Mouse (Mus musculus): ENCODE measurements at regions not wholly inside any gene's neighbourhood (a gene's known extent, or its start where the extent isn't known, plus 50 kb on each side); places are given as distances from the start of the nearest gene placed in this dataset.

DNA sequence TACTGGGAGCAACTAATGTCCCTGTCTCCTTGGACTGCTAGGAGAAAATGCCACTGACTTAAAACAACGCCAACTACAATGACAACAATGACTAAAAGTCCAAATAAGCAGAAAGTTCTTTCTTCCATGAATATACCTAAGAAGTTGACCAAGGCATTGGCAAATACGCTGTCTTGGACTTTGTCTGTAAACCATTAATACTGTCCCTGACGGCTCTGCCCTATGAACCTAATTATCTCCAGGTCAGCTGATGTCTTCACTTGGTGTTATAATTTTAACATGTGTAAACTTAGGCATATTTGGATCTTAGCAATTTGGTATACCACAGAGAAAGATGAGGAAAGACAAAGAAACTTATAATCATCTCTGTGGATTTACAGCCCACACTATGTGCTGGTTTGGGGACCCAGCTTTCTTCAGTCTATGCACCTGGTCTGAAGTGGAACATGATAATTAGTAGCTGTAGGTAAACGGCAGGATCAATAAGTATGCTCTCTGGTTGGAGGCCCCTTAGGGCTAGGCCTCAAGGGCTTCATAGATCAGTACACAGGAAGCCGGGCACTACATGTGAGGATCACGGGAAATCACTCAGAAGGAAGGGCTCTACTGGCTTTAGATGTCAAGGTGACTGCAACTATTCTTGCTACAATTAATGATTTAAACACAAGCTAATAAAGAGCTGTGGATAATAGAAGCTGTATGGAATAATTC lies 380.3 kb upstream of the Adgrl2 start:
- no peak overlapping the region for H3K9ac ChIP-seq
- H3K4me1 ChIP-seq: no peaks in the 10 kb centered on the region
- H3K9me3 ChIP-seq (replicated peaks): no peaks in the 10 kb centered on the region
- WGBS: 92% methylated on average over 6 of the region's 6 CpGs
- no peak overlapping the region for H3K4me3 ChIP-seq
- ATAC-seq: no peak
- no peak overlapping the region for H3K4me2 ChIP-seq
- no peaks in the 10 kb centered on the region for H3K36me3 ChIP-seq (ENCODE audit: poor library complexity, severe bottlenecking)
- H3K27me3 ChIP-seq: no peaks in the 10 kb centered on the region
- H3K27ac ChIP-seq: no peak overlapping the region

- no peak overlapping the region for H3K9ac ChIP-seq
- ATAC-seq: no peak
- H3K4me1 ChIP-seq: no peaks in the 10 kb centered on the region
- no peaks in the 10 kb centered on the region for H3K9me3 ChIP-seq (replicated peaks)
- 75% methylated on average over 3 of the region's 3 CpGs for WGBS
- H3K36me3 ChIP-seq (ENCODE audit: poor library complexity, severe bottlenecking): no peaks in the 10 kb centered on the region
- H3K4me3 ChIP-seq: no peak overlapping the region
- no peak overlapping the region for H3K27ac ChIP-seq
- H3K27me3 ChIP-seq: no peaks in the 10 kb centered on the region
- H3K4me2 ChIP-seq: no peak overlapping the region
Observed at GRCm38 (mm10) chr3:149367888-149368287, 377.5 kb upstream of the Adgrl2 start.

- WGBS: 71% methylated on average over 2 of the region's 2 CpGs
- no peak for ATAC-seq
Observed at GRCm38 (mm10) chr3:149360164-149360563, 369.8 kb upstream of the Adgrl2 start.

GRCm38 (mm10) chr3:149358570-149359193 lies 368.3 kb upstream of the Adgrl2 start:
- Histone ChIP-seq H3K36me3 (ENCODE audit: poor library complexity, severe bottlenecking) (no peaks in the 10 kb centered on the region), H3K4me1 (peaks cover 29% of the 10 kb centered on the region), H3K27me3 (no peaks in the 10 kb centered on the region), H3K9me3 (replicated peaks) (no peaks in the 10 kb centered on the region), H3K27ac (peak overlapping the region; percentile 11; the same call in 1 of the 2 replicates), H3K9ac (no peak overlapping the region), H3K4me2 (peak overlapping the region; percentile 48), H3K4me3 (peak overlapping the region; percentile 15; the same call in 1 of the 2 replicates)
- whole genome bisulfite sequencing: 10% methylated on average over 6 of the region's 6 CpGs
- ATAC-seq: peak; percentile 72

More at GRCm38 (mm10) chr3:149360164-149360563, 369.8 kb upstream of the Adgrl2 start:
- no peak overlapping the region for H3K9ac ChIP-seq
- no peak overlapping the region for H3K27ac ChIP-seq
- H3K36me3 ChIP-seq (ENCODE audit: poor library complexity, severe bottlenecking): no peaks in the 10 kb centered on the region
- no peak overlapping the region for H3K4me3 ChIP-seq
- H3K4me1 ChIP-seq: peaks cover 29% of the 10 kb centered on the region
- no peaks in the 10 kb centered on the region for H3K9me3 ChIP-seq (replicated peaks)
- H3K4me2 ChIP-seq: no peak overlapping the region
- no peaks in the 10 kb centered on the region for H3K27me3 ChIP-seq

GRCm38 (mm10) chr3:149357903-149358569 lies 367.7 kb upstream of the Adgrl2 start:
- Histone ChIP-seq H3K9me3 (replicated peaks) (no peaks in the 10 kb centered on the region), H3K27me3 (no peaks in the 10 kb centered on the region), H3K27ac (peak overlapping the region; percentile 11; the same call in 1 of the 2 replicates), H3K9ac (no peak overlapping the region), H3K36me3 (ENCODE audit: poor library complexity, severe bottlenecking) (no peaks in the 10 kb centered on the region), H3K4me1 (peaks cover 29% of the 10 kb centered on the region), H3K4me3 (peak overlapping the region; percentile 15; the same call in 1 of the 2 replicates), H3K4me2 (peak overlapping the region; percentile 48)
- 30% methylated on average over 14 of the region's 14 CpGs for WGBS
- peak; percentile 67; the same call in 1 of the 2 replicates for ATAC-seq

DNA sequence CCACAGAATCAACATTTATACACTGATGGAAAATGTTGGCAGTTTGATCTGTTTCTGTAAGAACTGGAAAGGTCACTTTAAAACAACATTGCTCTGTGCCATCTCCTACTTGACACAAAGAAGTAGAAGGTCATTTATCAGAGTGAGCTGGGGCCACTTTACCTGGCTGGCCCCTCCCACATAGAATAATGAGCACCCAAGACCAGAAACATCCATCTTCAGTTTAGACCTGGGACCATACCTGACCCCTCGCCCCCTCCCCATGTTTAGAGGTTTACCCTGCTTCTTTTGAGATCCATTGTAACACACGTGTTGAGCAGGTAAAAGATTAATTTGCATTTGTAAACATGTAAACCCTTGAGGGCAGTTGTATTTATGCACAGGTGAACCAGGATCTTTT lies 366.8 kb upstream of the Adgrl2 start:
- no peak; the same call in 1 of the 2 replicates for ATAC-seq

DNA sequence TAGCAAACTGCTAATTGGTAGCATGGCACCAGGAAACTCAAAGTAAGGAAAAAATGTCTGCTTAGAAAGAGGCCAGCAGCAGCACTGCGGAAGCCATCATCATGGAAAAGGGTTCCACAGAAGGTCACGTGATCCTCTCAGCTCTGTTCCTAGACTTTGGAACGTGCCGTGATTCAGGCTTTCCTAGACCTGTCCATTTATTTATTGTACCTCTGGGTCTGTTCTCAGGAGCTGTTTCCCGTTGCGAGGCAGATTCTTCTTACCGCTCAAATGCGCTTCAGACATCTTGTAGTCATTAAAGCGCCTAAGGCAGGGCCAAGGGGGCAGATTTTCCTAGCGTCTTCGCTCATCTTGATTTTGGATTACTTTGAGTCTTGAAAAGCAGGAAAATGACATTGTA lies 365.0 kb upstream of the Adgrl2 start:
- 95% methylated on average over 11 of the region's 11 CpGs for WGBS
- ATAC-seq: no peak

More for the DNA sequence above, 366.8 kb upstream of the Adgrl2 start:
- Histone ChIP-seq H3K9ac (no peak overlapping the region), H3K4me3 (no peak overlapping the region), H3K27ac (no peak overlapping the region), H3K27me3 (no peaks in the 10 kb centered on the region), H3K4me2 (no peak overlapping the region), H3K4me1 (peaks cover 29% of the 10 kb centered on the region), H3K9me3 (replicated peaks) (no peaks in the 10 kb centered on the region), H3K36me3 (ENCODE audit: poor library complexity, severe bottlenecking) (no peaks in the 10 kb centered on the region)
- WGBS: 54% methylated on average over 2 of the region's 2 CpGs

GRCm38 (mm10) chr3:149353958-149354357 lies 363.6 kb upstream of the Adgrl2 start:
- no peaks in the 10 kb centered on the region for H3K9me3 ChIP-seq (replicated peaks)
- no peak overlapping the region for H3K4me2 ChIP-seq
- no peak overlapping the region for H3K9ac ChIP-seq
- H3K27ac ChIP-seq: no peak overlapping the region
- H3K4me3 ChIP-seq: no peak overlapping the region
- WGBS: 89% methylated on average over 5 of the region's 5 CpGs
- ATAC-seq: no peak
- no peaks in the 10 kb centered on the region for H3K36me3 ChIP-seq (ENCODE audit: poor library complexity, severe bottlenecking)
- H3K27me3 ChIP-seq: no peaks in the 10 kb centered on the region
- H3K4me1 ChIP-seq: peaks cover 24% of the 10 kb centered on the region

More for the DNA sequence above, 365.0 kb upstream of the Adgrl2 start:
- Histone ChIP-seq H3K4me1 (peaks cover 29% of the 10 kb centered on the region), H3K36me3 (ENCODE audit: poor library complexity, severe bottlenecking) (no peaks in the 10 kb centered on the region), H3K4me3 (no peak overlapping the region), H3K27ac (no peak overlapping the region), H3K9me3 (replicated peaks) (no peaks in the 10 kb centered on the region), H3K4me2 (no peak overlapping the region), H3K27me3 (no peaks in the 10 kb centered on the region), H3K9ac (no peak overlapping the region)

DNA sequence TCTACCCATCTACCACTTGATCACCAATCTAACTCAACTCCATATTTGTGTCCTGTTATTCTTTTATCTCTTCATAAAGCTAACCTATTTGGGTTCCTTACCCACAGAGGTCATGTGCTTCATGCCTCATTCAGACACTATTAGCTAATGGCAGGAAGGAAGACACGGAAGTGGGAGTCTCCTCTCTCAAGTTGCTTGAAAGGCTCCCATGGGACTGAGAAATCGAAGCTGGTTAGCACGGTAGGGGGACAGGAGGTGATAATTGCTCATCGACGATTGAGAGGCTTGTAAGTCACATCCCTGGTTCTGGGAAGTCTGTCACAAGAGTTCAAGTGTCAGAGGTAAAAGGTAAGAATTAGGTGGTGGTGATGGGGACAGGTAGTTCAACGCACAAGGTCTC lies 362.2 kb upstream of the Adgrl2 start:
- no peak overlapping the region for H3K4me2 ChIP-seq
- 83% methylated on average over 6 of the region's 6 CpGs for WGBS

DNA sequence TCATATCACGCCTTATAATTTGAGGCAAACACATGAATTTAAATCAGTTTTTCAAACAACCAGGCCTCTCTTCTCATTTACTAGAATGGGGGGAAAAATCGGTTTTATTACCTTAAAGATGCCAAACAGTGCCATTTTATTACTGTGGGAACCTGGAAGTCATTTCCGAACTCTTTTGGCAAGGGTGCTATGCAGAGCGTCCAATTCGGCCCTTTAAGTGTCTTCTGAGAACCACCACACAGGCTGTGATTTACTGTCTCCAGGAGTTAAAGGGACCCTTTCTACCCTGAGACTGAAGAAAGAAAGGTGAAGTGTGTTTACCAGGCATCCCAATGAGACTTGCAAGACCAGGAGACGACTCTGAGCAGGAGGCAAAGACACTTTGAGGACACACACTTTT lies 359.4 kb upstream of the Adgrl2 start:
- H3K4me2 ChIP-seq: no peak overlapping the region
- H3K27ac ChIP-seq: no peak overlapping the region
- H3K27me3 ChIP-seq: no peaks in the 10 kb centered on the region
- H3K4me3 ChIP-seq: no peak overlapping the region
- H3K36me3 ChIP-seq (ENCODE audit: poor library complexity, severe bottlenecking): no peaks in the 10 kb centered on the region
- no peak for ATAC-seq
- H3K4me1 ChIP-seq: 0 out of 2 replicates have a peak, but pooled peaks cover 3% of the 10 kb centered on the region
- WGBS: 77% methylated on average over 6 of the region's 6 CpGs
- H3K9ac ChIP-seq: no peak overlapping the region
- no peaks in the 10 kb centered on the region for H3K9me3 ChIP-seq (replicated peaks)

More for the DNA sequence above, 362.2 kb upstream of the Adgrl2 start:
- H3K9me3 ChIP-seq (replicated peaks): no peaks in the 10 kb centered on the region
- ATAC-seq: no peak
- H3K4me1 ChIP-seq: peaks cover 12% of the 10 kb centered on the region
- no peaks in the 10 kb centered on the region for H3K27me3 ChIP-seq
- no peak overlapping the region for H3K9ac ChIP-seq
- no peak overlapping the region for H3K27ac ChIP-seq
- H3K4me3 ChIP-seq: no peak overlapping the region
- H3K36me3 ChIP-seq (ENCODE audit: poor library complexity, severe bottlenecking): no peaks in the 10 kb centered on the region

GRCm38 (mm10) chr3:149349211-149349697 lies 358.9 kb upstream of the Adgrl2 start:
- no peaks in the 10 kb centered on the region for H3K9me3 ChIP-seq (replicated peaks)
- no peaks in the 10 kb centered on the region for H3K36me3 ChIP-seq (ENCODE audit: poor library complexity, severe bottlenecking)
- peak; percentile 65 for ATAC-seq
- 34% methylated on average over 9 of the region's 9 CpGs for WGBS
- no peak overlapping the region for H3K9ac ChIP-seq
- no peaks in the 10 kb centered on the region for H3K27me3 ChIP-seq
- H3K4me3 ChIP-seq: no peak overlapping the region
- no peak overlapping the region for H3K27ac ChIP-seq
- H3K4me2 ChIP-seq: no peak overlapping the region
- 0 out of 2 replicates have a peak, but pooled peaks cover 3% of the 10 kb centered on the region for H3K4me1 ChIP-seq

GRCm38 (mm10) chr3:149348459-149348971 lies 358.2 kb upstream of the Adgrl2 start:
- H3K36me3 ChIP-seq (ENCODE audit: poor library complexity, severe bottlenecking): no peaks in the 10 kb centered on the region

More at GRCm38 (mm10) chr3:149348459-149348971, 358.2 kb upstream of the Adgrl2 start:
- H3K4me3 ChIP-seq: no peak overlapping the region
- whole genome bisulfite sequencing: 69% methylated on average over 1 of the region's 1 CpGs
- 0 out of 2 replicates have a peak, but pooled peaks cover 3% of the 10 kb centered on the region for H3K4me1 ChIP-seq
- ATAC-seq: no peak
- H3K27me3 ChIP-seq: no peaks in the 10 kb centered on the region
- H3K9ac ChIP-seq: no peak overlapping the region
- no peak overlapping the region for H3K4me2 ChIP-seq
- no peak overlapping the region for H3K27ac ChIP-seq
- no peaks in the 10 kb centered on the region for H3K9me3 ChIP-seq (replicated peaks)

All from forebrain, embryonic 13.5 days (tissue).